Mouse (Mus musculus): ENCODE measurements around the gene Mrto4. TPM values are rescaled to one million over a fixed set of nuclear protein-coding genes. Genes with fewer than 3 reads are reported as not detected.
A peak's percentile ranks its signal among the peaks of the same experiment; 100 is the strongest.

Mrto4 gene
- total RNA-seq, 2 experiments from 2014 or later = 60.1 to 65.3 TPM

- peak; percentile 88 for DNase-seq
- intact Hi-C loops (cut with DNase I) = no loop called here
Observed at GRCm38 (mm10) chr4:139297566-139297965, 54.8 kb downstream of the Mrto4 start.

Small RNA genes within 50 kb of the gene (microRNA-seq; reads per million reads assigned to microRNA genes)
- not detected for gene Gm24245
- gene Gm25732 = not detected

Other genes starting within 250 kb of the Mrto4 start
- gene Minos1, start 221.5 kb downstream of the Mrto4 start, total RNA-seq (2021) = 100 to 1,000 TPM; 184 TPM
- gene Capzb, start 159.7 kb downstream of the Mrto4 start, total RNA-seq (2021) = 100 to 1,000 TPM; 298 to 302 TPM
- gene Pqlc2, start 41.9 kb downstream of the Mrto4 start, total RNA-seq (2021) = 10 to 100 TPM; 12.7 to 12.9 TPM
- 10 to 100 TPM; 24.9 to 26.4 TPM for gene Akr7a5, start 41.8 kb downstream of the Mrto4 start, total RNA-seq (2021)
- 10 to 100 TPM; 70.7 to 80.4 TPM for gene Emc1, start within 50 bp of the Mrto4 start, total RNA-seq (2021)
- 100 to 1,000 TPM; 176 to 185 TPM for gene Ubr4, start within 50 bp of the Mrto4 start, total RNA-seq (2021)
- 10 to 100 TPM; 24.2 to 26.3 TPM for gene Iffo2, start 178.0 kb upstream of the Mrto4 start, total RNA-seq (2021)

Measured in left cerebral cortex, postnatal 4 days (tissue).